Mouse (Mus musculus): ENCODE results near the gene Aste1. TPM values are rescaled to one million over a fixed set of nuclear protein-coding genes. Genes with fewer than 3 reads are reported as not detected.

The Aste1 gene
- polyA plus RNA-seq (2012; ENCODE audit: low replicate concordance), result 2.4 and 3.0 TPM in 2 replicates

DNA sequence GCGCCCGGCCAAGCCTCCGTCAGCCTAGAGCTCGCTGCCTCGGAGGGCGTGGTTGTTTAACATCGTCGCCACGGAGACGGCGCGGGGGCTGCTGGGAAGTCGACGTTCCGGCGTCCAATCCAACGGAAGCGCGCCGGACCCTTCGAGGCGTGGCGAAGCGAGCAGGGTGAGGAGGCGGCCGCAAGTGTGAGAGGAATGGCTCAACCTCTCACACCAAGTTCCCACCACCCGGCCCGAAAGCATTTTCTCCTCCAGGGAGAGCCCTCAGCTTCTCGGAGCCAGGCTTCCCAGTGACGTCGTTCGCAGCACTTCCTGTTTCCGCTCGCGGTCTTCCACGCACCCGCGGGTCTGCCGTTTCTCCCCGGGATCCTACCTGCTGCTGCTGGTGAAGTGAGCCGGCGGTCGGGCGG, at the start of gene Aste1, which contains the start of gene Nek11:
Gene Aste1, plus strand, starts transcription at position 175 of the 410 bp plus-strand sequence.
Gene Nek11, minus strand, starts transcription at position 307 of the 410 bp plus-strand sequence.

Other genes starting within 250 kb of the Aste1 start
- gene Nek11, start 132 bp downstream of the Aste1 start, polyA plus RNA-seq (2012; ENCODE audit: low replicate concordance), result not detected in 2 replicates
- gene Atp2c1, start 131.9 kb downstream of the Aste1 start, polyA plus RNA-seq (2012; ENCODE audit: low replicate concordance), result 14.2 and 14.4 TPM in 2 replicates
- 5.6 and 7.9 TPM in 2 replicates for gene Pik3r4, start 247.6 kb downstream of the Aste1 start, polyA plus RNA-seq (2012; ENCODE audit: low replicate concordance)

Measured in leukemia stem cell, adult 10-12 weeks (primary cell).